Mouse (Mus musculus): ENCODE measurements around the gene Parg. TPM values are rescaled to one million over a fixed set of nuclear protein-coding genes. Genes with fewer than 3 reads are reported as not detected.
"Not testable (repeated sequence)": the region's sequence is repeated elsewhere in the genome, so short reads cannot be mapped to it uniquely, and the experiment has no call there.

Parg gene
- polyA plus RNA-seq, 1 experiment from 2014 or later: 39.7 TPM

- Histone ChIP-seq H3K9ac (no peak overlapping the region), H3K9me3 (no peaks in the 10 kb centered on the region), H3K27me3 (no peaks in the 10 kb centered on the region), H3K4me3 (no peak overlapping the region), H3K4me1 (no peaks in the 10 kb centered on the region), H3K4me2 (no peak overlapping the region), H3K36me3 (peaks cover 76% of the 10 kb centered on the region), H3K27ac (no peak overlapping the region)
- no peak for ATAC-seq (ENCODE audit: borderline replicate concordance, extremely low read depth, low FRiP score, low TSS enrichment)
- WGBS: 97% methylated on average over 4 of the region's 4 CpGs
Measured at GRCm38 (mm10) chr14:32183846-32184245, 17.9 kb upstream of the Parg start.

GRCm38 (mm10) chr14:32190627-32191391 lies 10.9 kb upstream of the Parg start:
- ATAC-seq (ENCODE audit: borderline replicate concordance, extremely low read depth, low FRiP score, low TSS enrichment): no peak

DNA sequence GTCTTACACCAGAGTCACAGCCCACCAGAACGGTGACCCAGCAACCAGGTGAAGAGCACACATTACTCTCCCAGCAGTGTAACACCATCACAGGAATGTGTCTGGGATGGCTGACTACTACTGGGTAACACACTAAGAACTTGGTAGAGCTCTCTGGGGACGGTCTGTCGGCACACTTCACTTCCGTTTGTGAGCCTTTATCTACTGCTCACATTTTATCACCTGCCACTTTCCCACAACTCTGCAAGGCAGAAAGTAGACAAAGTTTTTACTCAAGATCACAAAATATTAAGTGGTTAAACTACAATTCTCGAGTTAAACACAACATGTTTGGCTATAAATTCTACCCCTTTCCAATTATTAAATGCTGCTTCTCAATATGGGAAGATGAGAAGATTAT lies 9.8 kb upstream of the Parg start:
- WGBS: 88% methylated on average over 5 of the region's 5 CpGs
- peaks cover 70% of the 10 kb centered on the region for H3K36me3 ChIP-seq

More at GRCm38 (mm10) chr14:32190627-32191391, 10.9 kb upstream of the Parg start:
- Histone ChIP-seq H3K4me1 (no peaks in the 10 kb centered on the region), H3K4me2 (no peak overlapping the region), H3K36me3 (peaks cover 71% of the 10 kb centered on the region), H3K9ac (no peak overlapping the region), H3K27ac (no peak overlapping the region), H3K27me3 (no peaks in the 10 kb centered on the region), H3K4me3 (no peak overlapping the region), H3K9me3 (no peaks in the 10 kb centered on the region)
- 84% methylated on average over 6 of the region's 6 CpGs for WGBS

GRCm38 (mm10) chr14:32192437-32192836 lies 9.3 kb upstream of the Parg start:
- Histone ChIP-seq H3K27ac (no peak overlapping the region), H3K4me3 (no peak overlapping the region), H3K4me2 (no peak overlapping the region), H3K27me3 (no peaks in the 10 kb centered on the region), H3K9me3 (no peaks in the 10 kb centered on the region), H3K4me1 (no peaks in the 10 kb centered on the region), H3K9ac (no peak overlapping the region), H3K36me3 (peaks cover 69% of the 10 kb centered on the region)
- 42% methylated on average over 3 of the region's 3 CpGs for WGBS
- no peak for ATAC-seq (ENCODE audit: borderline replicate concordance, extremely low read depth, low FRiP score, low TSS enrichment)

More for the DNA sequence above, 9.8 kb upstream of the Parg start:
- H3K4me1 ChIP-seq: no peaks in the 10 kb centered on the region
- H3K27me3 ChIP-seq: no peaks in the 10 kb centered on the region
- H3K4me2 ChIP-seq: no peak overlapping the region
- no peak overlapping the region for H3K9ac ChIP-seq
- H3K27ac ChIP-seq: no peak overlapping the region
- ATAC-seq (ENCODE audit: borderline replicate concordance, extremely low read depth, low FRiP score, low TSS enrichment): no peak
- no peak overlapping the region for H3K4me3 ChIP-seq
- H3K9me3 ChIP-seq: no peaks in the 10 kb centered on the region

DNA sequence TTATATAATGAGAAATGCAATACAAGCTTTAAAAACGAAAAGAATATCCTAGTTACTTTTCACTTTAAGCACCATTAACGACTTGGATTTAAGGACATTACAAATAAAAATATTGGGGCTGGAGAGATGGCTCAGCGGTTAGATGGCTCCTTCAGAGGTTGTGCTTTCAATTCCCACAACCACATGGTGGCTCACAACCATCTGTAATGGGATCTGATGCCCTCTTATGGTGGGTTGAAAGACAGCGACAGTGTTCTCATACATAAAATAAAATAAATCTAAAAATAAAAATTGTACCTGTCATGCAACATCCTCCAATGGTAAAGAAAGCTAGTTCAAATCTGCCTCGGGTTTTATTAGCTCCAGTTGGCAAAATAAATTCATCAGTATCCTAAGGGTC lies 8.2 kb upstream of the Parg start:
- not testable (repeated sequence) for H3K4me3 ChIP-seq; ATAC-seq (ENCODE audit: borderline replicate concordance, extremely low read depth, low FRiP score, low TSS enrichment); H3K4me2 ChIP-seq; H3K4me1 ChIP-seq; H3K9ac ChIP-seq; H3K9me3 ChIP-seq; H3K27me3 ChIP-seq; H3K27ac ChIP-seq
- WGBS: 74% methylated on average over 5 of the region's 5 CpGs
- peaks cover 66% of the 10 kb centered on the region for H3K36me3 ChIP-seq

DNA sequence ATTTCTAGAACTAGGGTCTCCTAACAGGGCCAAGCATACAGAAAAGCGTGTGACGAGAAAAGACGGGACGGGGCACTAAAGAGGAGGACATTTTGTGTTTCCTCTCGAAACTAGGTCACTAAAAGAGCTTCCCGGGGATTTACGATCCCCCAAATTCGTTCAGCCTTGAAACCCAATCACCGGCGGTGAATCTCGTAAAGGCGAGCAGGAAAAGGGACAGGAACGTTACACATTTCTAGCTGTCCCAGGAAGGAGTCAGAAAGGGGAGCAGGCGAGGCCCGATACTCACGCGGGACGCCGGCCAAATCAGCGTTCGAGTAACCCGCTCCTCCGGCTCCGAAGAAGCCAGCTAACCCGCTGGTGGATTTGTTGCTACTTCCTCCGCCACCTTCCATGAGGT lies 395 bp upstream of the Parg start:
- H3K9me3 ChIP-seq: no peaks in the 10 kb centered on the region
- peak overlapping the region; percentile 98 for H3K9ac ChIP-seq
- ATAC-seq (ENCODE audit: borderline replicate concordance, extremely low read depth, low FRiP score, low TSS enrichment): peak; percentile 29; the same call in 1 of the 2 replicates
- H3K4me1 ChIP-seq: peaks cover 21% of the 10 kb centered on the region
- peak overlapping the region; percentile 100 for H3K4me3 ChIP-seq
- H3K27ac ChIP-seq: peak overlapping the region; percentile 38
- H3K4me2 ChIP-seq: peak overlapping the region; percentile 59
- under 1% methylated on average over 25 of the region's 26 CpGs for WGBS
- peaks cover 22% of the 10 kb centered on the region for H3K36me3 ChIP-seq
- H3K27me3 ChIP-seq: no peaks in the 10 kb centered on the region

- Histone ChIP-seq H3K36me3 (peaks cover 5% of the 10 kb centered on the region; the same call in 1 of the 2 replicates), H3K9ac (no peak overlapping the region), H3K4me3 (no peak overlapping the region), H3K27me3 (no peaks in the 10 kb centered on the region), H3K27ac (no peak overlapping the region), H3K9me3 (no peaks in the 10 kb centered on the region), H3K4me1 (no peaks in the 10 kb centered on the region), H3K4me2 (no peak overlapping the region)
- no peak for ATAC-seq (ENCODE audit: borderline replicate concordance, extremely low read depth, low FRiP score, low TSS enrichment)
Measured at GRCm38 (mm10) chr14:32226601-32227000, 24.9 kb downstream of the Parg start.

DNA sequence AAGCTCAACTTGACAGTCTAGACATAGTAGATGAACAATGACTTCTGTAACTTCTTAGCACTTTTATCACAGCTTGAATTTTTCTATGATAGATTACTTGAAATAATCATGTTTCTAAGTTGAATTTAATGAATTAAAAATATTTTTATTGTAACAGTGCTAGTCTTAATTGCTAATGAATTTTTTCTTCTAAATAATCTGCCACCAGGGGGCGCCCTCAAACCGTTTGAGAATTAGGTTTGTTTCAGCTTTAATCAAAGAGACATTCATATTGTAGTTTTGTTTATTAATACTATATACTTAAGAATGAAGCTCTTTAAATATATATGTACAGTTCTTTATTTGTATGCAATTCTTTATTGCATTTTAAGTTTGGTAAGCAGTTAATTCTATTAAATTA lies 27.2 kb downstream of the Parg start:
- no peak overlapping the region for H3K27ac ChIP-seq
- H3K36me3 ChIP-seq: peaks cover 5% of the 10 kb centered on the region; the same call in 1 of the 2 replicates
- no peak overlapping the region for H3K9ac ChIP-seq
- no peaks in the 10 kb centered on the region for H3K4me1 ChIP-seq
- ATAC-seq (ENCODE audit: borderline replicate concordance, extremely low read depth, low FRiP score, low TSS enrichment): no peak
- no peak overlapping the region for H3K4me3 ChIP-seq
- WGBS: 0% methylated on average over 2 of the region's 2 CpGs
- H3K4me2 ChIP-seq: no peak overlapping the region
- H3K9me3 ChIP-seq: no peaks in the 10 kb centered on the region
- H3K27me3 ChIP-seq: no peaks in the 10 kb centered on the region

DNA sequence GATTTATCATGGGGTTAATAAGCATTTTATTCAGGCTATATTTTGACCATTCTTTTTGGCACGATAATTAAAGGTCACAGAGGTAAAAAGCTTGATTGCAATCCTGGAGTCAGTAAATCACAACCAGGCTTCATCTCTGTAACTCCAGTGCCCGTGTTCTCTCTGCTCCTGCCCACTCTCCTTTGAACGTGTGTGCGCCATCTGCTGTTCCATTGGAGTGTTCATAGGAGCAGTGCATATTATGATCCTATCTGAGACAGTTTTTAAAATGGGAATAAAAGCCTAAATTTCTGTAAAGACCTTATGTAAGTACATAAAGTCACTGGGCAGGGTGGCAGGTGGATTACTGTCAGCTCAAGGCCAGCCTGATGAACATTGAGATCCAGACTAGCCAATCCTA lies 40.7 kb downstream of the Parg start:
- no peak overlapping the region for H3K27ac ChIP-seq
- no peak overlapping the region for H3K9ac ChIP-seq
- no peaks in the 10 kb centered on the region for H3K9me3 ChIP-seq
- no peak overlapping the region for H3K4me3 ChIP-seq
- 79% methylated on average over 4 of the region's 4 CpGs for WGBS
- ATAC-seq (ENCODE audit: borderline replicate concordance, extremely low read depth, low FRiP score, low TSS enrichment): no peak
- H3K27me3 ChIP-seq: no peaks in the 10 kb centered on the region
- H3K4me2 ChIP-seq: no peak overlapping the region
- H3K4me1 ChIP-seq: no peaks in the 10 kb centered on the region
- H3K36me3 ChIP-seq: peaks cover 16% of the 10 kb centered on the region

- H3K4me1 ChIP-seq: no peaks in the 10 kb centered on the region
- H3K4me3 ChIP-seq: no peak overlapping the region
- 39% methylated on average over 2 of the region's 2 CpGs for WGBS
- no peaks in the 10 kb centered on the region for H3K27me3 ChIP-seq
- H3K27ac ChIP-seq: no peak overlapping the region
- no peaks in the 10 kb centered on the region for H3K9me3 ChIP-seq
- H3K9ac ChIP-seq: no peak overlapping the region
- peaks cover 13% of the 10 kb centered on the region for H3K36me3 ChIP-seq
- H3K4me2 ChIP-seq: no peak overlapping the region
- ATAC-seq (ENCODE audit: borderline replicate concordance, extremely low read depth, low FRiP score, low TSS enrichment): no peak
Measured at GRCm38 (mm10) chr14:32246019-32246418, 44.3 kb downstream of the Parg start.

DNA sequence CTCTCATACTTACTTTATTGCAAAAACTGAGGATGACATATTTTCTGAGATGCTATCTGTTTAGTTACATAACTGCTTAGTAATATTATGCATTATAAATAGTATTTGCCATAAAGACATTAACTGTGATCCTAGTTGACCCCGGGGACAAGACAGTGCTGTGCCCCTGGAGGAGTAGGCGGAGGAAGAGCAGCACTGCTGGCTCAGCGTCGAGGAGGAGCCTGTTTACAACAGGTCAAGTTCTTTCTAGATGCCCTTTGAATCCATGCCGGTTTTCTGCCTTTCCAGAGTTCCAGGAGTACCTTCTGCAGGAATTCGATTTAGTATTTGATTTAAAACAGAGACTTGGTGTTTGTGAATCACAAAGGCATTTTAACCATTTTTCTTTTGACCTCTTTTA lies 47.9 kb downstream of the Parg start:
- no peaks in the 10 kb centered on the region for H3K9me3 ChIP-seq
- no peaks in the 10 kb centered on the region for H3K4me1 ChIP-seq
- H3K27me3 ChIP-seq: no peaks in the 10 kb centered on the region
- WGBS: 77% methylated on average over 6 of the region's 6 CpGs
- no peak for ATAC-seq (ENCODE audit: borderline replicate concordance, extremely low read depth, low FRiP score, low TSS enrichment)
- H3K4me2 ChIP-seq: no peak overlapping the region
- no peak overlapping the region for H3K9ac ChIP-seq
- H3K4me3 ChIP-seq: no peak overlapping the region
- H3K36me3 ChIP-seq: peaks cover 6% of the 10 kb centered on the region; the same call in 1 of the 2 replicates
- no peak overlapping the region for H3K27ac ChIP-seq

GRCm38 (mm10) chr14:32260830-32261229 lies 59.1 kb downstream of the Parg start:
- no peak overlapping the region for H3K4me3 ChIP-seq
- no peak overlapping the region for H3K9ac ChIP-seq
- no peaks in the 10 kb centered on the region for H3K4me1 ChIP-seq
- 79% methylated on average over 6 of the region's 6 CpGs for WGBS
- H3K27ac ChIP-seq: no peak overlapping the region
- ATAC-seq (ENCODE audit: borderline replicate concordance, extremely low read depth, low FRiP score, low TSS enrichment): no peak
- H3K4me2 ChIP-seq: no peak overlapping the region
- H3K36me3 ChIP-seq: peaks cover 16% of the 10 kb centered on the region
- no peaks in the 10 kb centered on the region for H3K27me3 ChIP-seq
- H3K9me3 ChIP-seq: no peaks in the 10 kb centered on the region

Data from lung, embryonic 15.5 days (tissue).